Mouse (Mus musculus) forebrain, embryonic 15.5 days (tissue): ENCODE data around the gene AI182371. TPM values are rescaled to one million over a fixed set of nuclear protein-coding genes. Genes with fewer than 3 reads are reported as not detected.

Experiments
- polyA plus RNA-seq: library from polyadenylated mRNA; unstranded; fragments of >200 nt; fragmentation: Nextera tagmentation; extraction: Ambion mirVana; gene quantifications from 2 replicates; pipeline ENCODE4 v1.2.1, GENCODE M21; 2015

Gene AI182371
- polyA plus RNA-seq, 1 experiment from 2014 or later = 0.39 TPM

Other genes starting within 250 kb of the AI182371 start
- 0.15 and 0.24 TPM in 2 replicates for gene Cutal, start 227.1 kb downstream of the AI182371 start, polyA plus RNA-seq
- gene Psmd5, start 226.6 kb downstream of the AI182371 start, polyA plus RNA-seq = 101 and 108 TPM in 2 replicates
- 5.2 and 6.5 TPM in 2 replicates for gene Phf19, start 187.5 kb downstream of the AI182371 start, polyA plus RNA-seq
- 0.46 and 1.6 TPM in 2 replicates for gene Traf1, start 139.8 kb downstream of the AI182371 start, polyA plus RNA-seq
- 0.46 and 0.73 TPM in 2 replicates for gene Hc, start 40.1 kb downstream of the AI182371 start, polyA plus RNA-seq
- 15.5 and 17.9 TPM in 2 replicates for gene Cntrl, start 7.9 kb upstream of the AI182371 start, polyA plus RNA-seq
- 445 and 460 TPM in 2 replicates for gene Rab14, start 99.6 kb upstream of the AI182371 start, polyA plus RNA-seq
- gene Gsn, start 154.8 kb upstream of the AI182371 start, polyA plus RNA-seq = 18.0 and 18.1 TPM in 2 replicates
- 9.9 and 10.9 TPM in 2 replicates for gene Stom, start 235.4 kb upstream of the AI182371 start, polyA plus RNA-seq